Mouse (Mus musculus) MEL-GATA-1-ER (cell line): Measurements from ENCODE around the gene Cbx1.

ENCODE experiments used
- DNase-seq: peaks from one replicate; pipeline ENCODE4 v3.0.0-alpha.2; 2012; ENCODE audit warnings: low read depth; ENCODE audit errors: extremely low read depth

Gene Cbx1

GRCm38 (mm10) chr11:96788871-96789795 is at the start of gene Cbx1:
Cbx1 (plus strand) TSS chr11:96789127.
- peak; percentile 78 for DNase-seq

- no peak for DNase-seq
These were observed 48.1 kb upstream of the Cbx1 start for GRCm38 (mm10) chr11:96740796-96741195.

- no peak for DNase-seq
These were observed 46.9 kb upstream of the Cbx1 start for GRCm38 (mm10) chr11:96741995-96742394.

GRCm38 (mm10) chr11:96743000-96743399 is 45.9 kb upstream of the Cbx1 start:
- DNase-seq, result no peak

- no peak for DNase-seq
These were observed 45.0 kb upstream of the Cbx1 start for GRCm38 (mm10) chr11:96743891-96744290.

GRCm38 (mm10) chr11:96746648-96747047 is 42.3 kb upstream of the Cbx1 start:
- no peak for DNase-seq

GRCm38 (mm10) chr11:96747555-96747954 is 41.4 kb upstream of the Cbx1 start:
- DNase-seq, result no peak

GRCm38 (mm10) chr11:96755298-96755697 is 33.6 kb upstream of the Cbx1 start:
- DNase-seq, result no peak

- no peak for DNase-seq
These were observed 31.5 kb upstream of the Cbx1 start for GRCm38 (mm10) chr11:96757421-96757820.

- no peak for DNase-seq
These were observed 30.5 kb upstream of the Cbx1 start for GRCm38 (mm10) chr11:96758402-96758801.

- peak; percentile 37 for DNase-seq
These were observed 28.9 kb upstream of the Cbx1 start for GRCm38 (mm10) chr11:96760042-96760441.

- no peak for DNase-seq
These were observed 26.9 kb upstream of the Cbx1 start for GRCm38 (mm10) chr11:96761984-96762383.

- DNase-seq, result no peak
These were observed 26.0 kb upstream of the Cbx1 start for GRCm38 (mm10) chr11:96762742-96763470.

- no peak for DNase-seq
These were observed 24.2 kb upstream of the Cbx1 start for GRCm38 (mm10) chr11:96764511-96765350.

GRCm38 (mm10) chr11:96765645-96766044 is 23.3 kb upstream of the Cbx1 start:
- DNase-seq, result no peak

- DNase-seq, result no peak
These were observed 22.4 kb upstream of the Cbx1 start for GRCm38 (mm10) chr11:96766555-96766954.

GRCm38 (mm10) chr11:96767096-96767495 is 21.8 kb upstream of the Cbx1 start:
- DNase-seq, result no peak

GRCm38 (mm10) chr11:96768240-96768639 is 20.7 kb upstream of the Cbx1 start:
- no peak for DNase-seq

GRCm38 (mm10) chr11:96771274-96771975 is 17.5 kb upstream of the Cbx1 start:
- no peak for DNase-seq

- DNase-seq, result no peak
These were observed 16.5 kb upstream of the Cbx1 start for GRCm38 (mm10) chr11:96772413-96772812.

GRCm38 (mm10) chr11:96774536-96774935 is 14.4 kb upstream of the Cbx1 start:
- DNase-seq, result no peak
